Mouse (Mus musculus) intestine, postnatal 0 days (tissue): ENCODE data around the gene Itpkb. TPM values are rescaled to one million over a fixed set of nuclear protein-coding genes. Genes with fewer than 3 reads are reported as not detected.

Experiments used
- ATAC-seq: fragments of 200-750 bp; cut with Nextera tagmentation; 2 replicates; pipeline ENCODE4 v1.8.0; 2017; ENCODE audit warnings: mild to moderate bottlenecking, moderate TSS enrichment, moderate library complexity
- H3K27ac ChIP-seq: fragments of 300-500 bp; sonication (generic); 2 replicates; pipeline ENCODE4 v1.5.1; 2014; ENCODE audit warnings: mild to moderate bottlenecking, low read depth, low read length, moderate library complexity
- H3K27me3 ChIP-seq: fragments of 300-500 bp; sonication (generic); replicated peaks from 2 replicates; pipeline ENCODE4 v1.6.1; 2014; ENCODE audit warnings: low read length, mixed read lengths; ENCODE audit not compliant: control insufficient read depth, insufficient read depth
- H3K36me3 ChIP-seq: fragments of 300-500 bp; sonication (generic); 2 replicates; pipeline ENCODE4 v1.6.1; 2014; ENCODE audit warnings: mild to moderate bottlenecking, moderate library complexity; ENCODE audit not compliant: control insufficient read depth, insufficient read depth
- H3K4me1 ChIP-seq: fragments of 300-500 bp; sonication (generic); replicated peaks from 2 replicates; pipeline ENCODE4 v1.6.1; 2014; ENCODE audit warnings: antibody characterized with exemption, low read length, mixed read lengths; ENCODE audit not compliant: control insufficient read depth, insufficient read depth
- H3K4me2 ChIP-seq: fragments of 300-500 bp; sonication (generic); replicated peaks from 2 replicates; pipeline ENCODE4 v1.6.1; 2014; ENCODE audit warnings: low read depth, mild to moderate bottlenecking, moderate library complexity
- H3K4me3 ChIP-seq: fragments of 300-500 bp; sonication (generic); 2 replicates; pipeline ENCODE4 v1.5.1; 2014; ENCODE audit warnings: low read depth, low read length
- H3K9ac ChIP-seq: fragments of 300-500 bp; sonication (generic); 2 replicates; pipeline ENCODE4 v1.6.1; 2014; ENCODE audit warnings: mild to moderate bottlenecking, low read depth, low read length
- H3K9me3 ChIP-seq: fragments of 300-500 bp; sonication (generic); 2 replicates; pipeline ENCODE4 v1.6.1; 2016; ENCODE audit warnings: mixed run types; ENCODE audit not compliant: control insufficient read depth
- CTCF ChIP-seq: sonication (generic); IDR thresholded peaks from 2 replicates; pipeline ENCODE4 v1.5.1; 2016; ENCODE audit warnings: low read depth, mild to moderate bottlenecking, control low read depth, antibody characterized with exemption, moderate library complexity
- WGBS: fragments of 180-500 bp; shearing (Covaris S2); extraction: QIAGEN DNeasy Blood & Tissue Kit; methylation state at CpG from one replicate; pipeline ENCODE4 v1.1.7; 2014; 5-methylcytosine and 5-hydroxymethylcytosine counted together
- polyA plus RNA-seq: library from polyadenylated mRNA; unstranded; fragments of >200 nt; fragmentation: Nextera tagmentation; extraction: Ambion mirVana; gene quantifications from 2 replicates; pipeline ENCODE4 v1.2.1, GENCODE M21; 2015

Itpkb gene
- polyA plus RNA-seq, 1 experiment from 2014 or later: 2.3 TPM

DNA sequence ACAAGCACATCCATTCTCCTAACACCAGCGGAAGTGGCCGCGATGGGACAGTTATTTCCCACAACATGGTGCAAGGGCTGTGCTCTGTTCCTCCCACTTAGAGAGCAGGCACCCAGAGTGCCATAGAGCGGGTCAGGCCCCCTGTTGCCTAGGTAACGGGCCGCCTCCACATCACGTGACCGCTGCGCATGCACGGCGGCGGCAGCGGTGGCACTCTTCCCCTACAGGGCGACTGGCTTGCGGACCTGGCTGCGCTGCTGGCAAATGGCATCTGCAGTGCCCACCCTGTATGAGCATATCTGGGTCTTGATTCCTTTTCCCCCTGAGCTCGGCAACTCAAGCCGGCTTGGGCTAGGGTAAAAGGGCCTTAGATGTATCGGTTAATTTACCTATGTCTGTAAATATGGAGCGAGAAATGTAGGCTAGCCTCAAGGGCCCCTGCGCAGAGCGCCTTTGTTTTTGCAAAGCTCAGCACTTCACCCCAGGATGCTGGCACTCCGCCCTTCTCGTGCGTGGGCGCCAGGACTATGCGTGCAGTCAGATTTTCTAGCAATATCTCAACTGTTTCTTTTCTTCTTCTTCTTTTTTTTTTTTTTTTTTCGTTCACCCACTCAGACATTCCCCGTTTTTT lies 35.0 kb downstream of the Itpkb start:
- no peaks in the 10 kb centered on the region; the same call in 1 of the 2 replicates for H3K36me3 ChIP-seq
- peak; percentile 93 for ATAC-seq
- peak overlapping the region; percentile 40 for H3K4me3 ChIP-seq
- no peaks in the 10 kb centered on the region for H3K27me3 ChIP-seq
- no peaks in the 10 kb centered on the region for H3K9me3 ChIP-seq
- peak overlapping the region; percentile 75 for H3K4me2 ChIP-seq
- peak; percentile 51 for TF ChIP-seq CTCF
- 2% methylated on average over 29 of the region's 29 CpGs for WGBS
- no peak overlapping the region for H3K9ac ChIP-seq
- H3K27ac ChIP-seq: peak overlapping the region; percentile 54; the same call in 1 of the 2 replicates
- peaks cover 11% of the 10 kb centered on the region for H3K4me1 ChIP-seq

DNA sequence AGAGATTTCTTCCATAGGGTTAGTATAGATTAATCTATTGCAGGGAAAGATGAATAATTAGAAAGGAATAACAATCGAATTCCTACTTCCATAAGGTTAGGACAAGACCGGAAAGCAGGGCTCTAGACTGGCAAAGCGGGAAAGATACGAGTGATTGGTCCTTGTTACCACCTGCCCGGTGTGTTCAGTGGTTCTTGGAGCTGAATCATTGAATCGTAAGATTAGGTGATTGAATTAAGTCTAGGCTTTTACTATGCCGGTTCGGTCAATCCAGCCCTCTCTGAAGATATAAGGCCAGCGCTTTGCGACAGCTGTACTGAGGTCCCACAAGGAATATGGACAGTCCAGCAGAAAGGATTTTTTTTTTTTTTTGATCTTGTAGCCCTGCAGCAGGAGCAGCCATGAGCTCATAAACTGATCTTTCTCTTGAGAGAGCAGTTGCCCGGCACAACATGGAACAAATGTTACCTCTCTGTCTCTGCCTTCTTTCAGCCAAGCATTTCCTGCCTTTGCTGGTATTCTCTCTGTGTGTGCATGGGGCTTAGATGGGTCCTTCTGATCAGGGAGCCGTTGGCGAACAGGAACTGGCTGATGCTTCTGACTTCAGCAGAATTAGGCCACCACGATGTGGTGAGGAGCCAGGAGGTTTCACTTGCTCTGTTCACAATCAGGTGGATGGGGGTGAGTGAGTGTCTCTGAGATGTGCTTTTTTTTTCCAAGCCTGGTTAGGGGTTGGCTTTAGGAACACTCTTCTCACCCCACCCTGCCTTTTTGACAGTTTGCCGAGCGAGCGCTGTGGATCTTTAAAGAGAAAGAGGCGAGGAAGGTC lies 35.9 kb downstream of the Itpkb start:
- no peak overlapping the region for H3K27ac ChIP-seq
- no peaks in the 10 kb centered on the region; the same call in 1 of the 2 replicates for H3K36me3 ChIP-seq
- H3K4me3 ChIP-seq: no peak overlapping the region
- H3K4me1 ChIP-seq: peaks cover 11% of the 10 kb centered on the region
- no peak overlapping the region for H3K9ac ChIP-seq
- no peak for TF ChIP-seq CTCF
- H3K27me3 ChIP-seq: no peaks in the 10 kb centered on the region
- peak overlapping the region; percentile 75; the same call in 1 of the 2 replicates for H3K4me2 ChIP-seq
- H3K9me3 ChIP-seq: no peaks in the 10 kb centered on the region
- whole genome bisulfite sequencing: 65% methylated on average over 18 of the region's 18 CpGs
- ATAC-seq: no peak

DNA sequence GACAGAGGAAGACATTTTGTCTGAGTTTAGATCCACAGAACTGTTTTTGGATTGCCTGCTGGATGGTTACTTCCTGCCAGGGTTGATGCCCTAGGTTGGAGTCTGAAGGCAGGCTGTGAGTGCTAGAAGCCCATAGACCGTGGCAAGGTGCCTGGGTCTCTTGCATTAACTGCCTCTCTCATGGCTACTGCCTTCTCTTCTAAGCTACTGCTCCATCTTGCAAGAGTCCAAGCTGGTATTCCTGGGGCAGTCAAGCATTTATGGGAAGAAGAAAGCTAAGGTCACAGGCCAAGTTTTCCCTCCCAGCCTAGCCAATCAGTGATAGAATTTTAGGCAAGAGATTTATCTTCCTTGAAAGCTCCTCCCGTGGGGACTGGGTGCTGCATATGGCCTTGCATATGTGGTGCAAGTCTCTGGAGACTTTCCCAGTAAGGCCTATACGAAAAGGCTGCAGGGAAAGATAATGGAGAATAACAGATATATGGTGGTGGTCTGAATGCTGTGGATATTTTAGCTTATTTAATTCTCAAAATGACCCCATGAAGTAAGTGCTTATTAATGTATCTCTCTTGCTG lies 36.8 kb downstream of the Itpkb start:
- Histone ChIP-seq H3K4me2 (no peak overlapping the region), H3K27me3 (no peaks in the 10 kb centered on the region), H3K4me1 (peaks cover 11% of the 10 kb centered on the region), H3K4me3 (no peak overlapping the region), H3K9ac (no peak overlapping the region), H3K9me3 (no peaks in the 10 kb centered on the region), H3K27ac (no peak overlapping the region), H3K36me3 (no peaks in the 10 kb centered on the region; the same call in 1 of the 2 replicates)
- WGBS: 71% methylated on average over 3 of the region's 3 CpGs
- no peak for ATAC-seq
- TF ChIP-seq CTCF: no peak

DNA sequence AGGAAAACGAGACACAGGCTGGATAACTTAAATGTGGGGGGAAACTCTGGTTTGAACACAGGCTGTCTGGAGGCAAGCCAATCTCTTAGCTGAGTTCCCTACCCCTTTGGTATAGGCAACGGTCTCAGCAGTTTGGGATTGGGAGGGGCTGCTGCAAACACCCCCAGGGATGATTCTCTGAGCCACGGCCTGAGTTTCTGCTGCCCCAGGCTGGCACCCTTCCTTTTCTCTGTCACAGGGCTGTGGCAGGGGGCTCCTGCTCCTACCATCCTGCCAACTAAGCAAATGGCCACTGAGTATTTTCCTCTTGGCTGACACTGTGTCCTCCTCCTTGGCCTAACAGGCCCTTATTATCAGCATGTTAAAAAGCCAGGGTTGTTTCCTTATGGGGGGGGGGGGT lies 37.3 kb downstream of the Itpkb start:
- WGBS: 64% methylated on average over 3 of the region's 3 CpGs
- Histone ChIP-seq H3K36me3 (no peaks in the 10 kb centered on the region; the same call in 1 of the 2 replicates), H3K4me3 (no peak overlapping the region), H3K27ac (no peak overlapping the region), H3K4me2 (no peak overlapping the region), H3K9ac (no peak overlapping the region), H3K9me3 (no peaks in the 10 kb centered on the region), H3K4me1 (peaks cover 11% of the 10 kb centered on the region), H3K27me3 (no peaks in the 10 kb centered on the region)
- no peak for ATAC-seq
- no peak for TF ChIP-seq CTCF

DNA sequence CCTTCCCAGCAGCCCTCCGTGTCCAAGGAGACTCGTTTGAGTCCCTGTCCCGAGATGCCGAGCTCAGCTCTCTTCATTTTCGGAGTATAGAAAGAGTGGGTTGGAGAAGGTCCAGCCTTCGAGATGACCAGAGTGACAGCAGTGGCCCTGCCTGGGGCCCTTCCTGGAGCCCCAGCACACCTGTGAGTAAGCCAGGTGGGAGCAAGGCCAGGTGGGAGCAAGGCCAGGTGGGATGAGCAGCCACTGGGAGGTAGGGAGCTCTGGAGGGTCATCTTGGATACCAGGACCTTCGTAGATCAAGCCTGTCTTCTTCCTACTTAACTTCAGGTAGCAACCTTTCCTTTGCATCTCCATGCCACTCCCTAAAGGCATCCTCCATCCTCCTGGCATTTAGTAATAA lies 37.8 kb downstream of the Itpkb start:
- Histone ChIP-seq H3K36me3 (no peaks in the 10 kb centered on the region; the same call in 1 of the 2 replicates), H3K9me3 (no peaks in the 10 kb centered on the region), H3K27me3 (no peaks in the 10 kb centered on the region), H3K27ac (no peak overlapping the region), H3K4me2 (no peak overlapping the region), H3K4me3 (no peak overlapping the region), H3K4me1 (peaks cover 11% of the 10 kb centered on the region), H3K9ac (no peak overlapping the region)
- TF ChIP-seq CTCF: no peak
- whole genome bisulfite sequencing: 83% methylated on average over 7 of the region's 7 CpGs
- ATAC-seq: no peak

DNA sequence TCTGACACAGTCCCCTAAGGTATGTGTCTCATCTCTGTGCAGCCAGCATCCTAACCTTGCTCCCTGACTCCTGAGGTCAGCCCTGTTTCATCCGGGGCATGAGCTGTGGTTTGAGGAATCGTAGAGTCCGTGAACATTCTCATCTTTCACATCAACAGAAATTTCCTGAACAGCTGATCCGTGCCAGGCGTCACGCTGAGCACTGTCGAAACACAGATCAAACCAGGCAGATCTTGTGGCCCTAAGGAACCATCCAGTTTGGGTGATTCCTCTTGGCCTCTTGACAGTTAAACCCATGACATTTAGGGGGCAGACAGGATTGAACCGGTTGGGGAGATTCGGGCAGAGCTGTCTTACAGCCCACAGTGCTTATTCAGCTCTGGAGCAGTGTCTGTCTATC lies 38.4 kb downstream of the Itpkb start:
- H3K9ac ChIP-seq: no peak overlapping the region
- no peak overlapping the region for H3K4me3 ChIP-seq
- ATAC-seq: no peak
- WGBS: 77% methylated on average over 9 of the region's 9 CpGs
- H3K36me3 ChIP-seq: no peaks in the 10 kb centered on the region; the same call in 1 of the 2 replicates
- H3K27me3 ChIP-seq: no peaks in the 10 kb centered on the region
- H3K4me1 ChIP-seq: peaks cover 11% of the 10 kb centered on the region
- H3K9me3 ChIP-seq: no peaks in the 10 kb centered on the region
- no peak overlapping the region for H3K4me2 ChIP-seq
- TF ChIP-seq CTCF: no peak
- H3K27ac ChIP-seq: no peak overlapping the region
